Comparison of ENCODE assay signal across 12 mouse cellular contexts in genomic region chr19:55615743-55616142, GRCm38 (mm10).
A peak's percentile ranks its signal among the peaks of the same experiment; 100 is the strongest.
DNase-seq lines count a peak whose midpoint lies in the region; ATAC-seq and TF ChIP-seq lines count a peak whose summit lies in the region.
"Had no signal": no experiment of that assay in that cellular context is flagged by ENCODE, and none has a peak within 500 bp of the region (broad histone marks: within the 10 kb centered on the region; RNA-seq: fewer than 3 reads in every experiment).

No protein-coding gene starts in this region.

- no peaks in the 10 kb centered on the region for H3K27me3 ChIP-seq in heart, embryonic 16.5 days (ENCODE audit: control insufficient read depth, insufficient read depth, low read length)
- H3K27me3 ChIP-seq in kidney, embryonic 15.5 days = no peaks in the 10 kb centered on the region
- no peaks in the 10 kb centered on the region for H3K27me3 ChIP-seq in hindbrain, postnatal 0 days (ENCODE audit: insufficient read depth, low read length)
- peaks cover 13% of the 10 kb centered on the region for H3K27me3 ChIP-seq in midbrain, embryonic 10.5 days (ENCODE audit: low read depth, poor library complexity, severe bottlenecking)
- H3K27me3 ChIP-seq: intestine, embryonic 15.5 days; limb, embryonic 15.5 days had no signal

- no peaks in the 10 kb centered on the region for H3K9me3 ChIP-seq in heart, embryonic 16.5 days (replicated peaks; ENCODE audit: control insufficient read depth, low read length)
- H3K9me3 ChIP-seq in kidney, embryonic 15.5 days (replicated peaks) = no peaks in the 10 kb centered on the region
- H3K9me3 ChIP-seq in hindbrain, postnatal 0 days (ENCODE audit: low read length) = no peaks in the 10 kb centered on the region
- no peaks in the 10 kb centered on the region for H3K9me3 ChIP-seq in midbrain, embryonic 10.5 days (replicated peaks)
- H3K9me3 ChIP-seq: G1E; intestine, embryonic 15.5 days; limb, embryonic 15.5 days had no signal

- H3K36me3 ChIP-seq in heart, embryonic 16.5 days (ENCODE audit: control insufficient read depth, insufficient read depth) = no peaks in the 10 kb centered on the region
- no peaks in the 10 kb centered on the region for H3K36me3 ChIP-seq in kidney, embryonic 15.5 days
- H3K36me3 ChIP-seq in hindbrain, postnatal 0 days (ENCODE audit: insufficient read depth, low read length) = no peaks in the 10 kb centered on the region
- no peaks in the 10 kb centered on the region for H3K36me3 ChIP-seq in midbrain, embryonic 10.5 days
- H3K36me3 ChIP-seq: intestine, embryonic 15.5 days; limb, embryonic 15.5 days had no signal

- no peak overlapping the region for H3K27ac ChIP-seq in heart, embryonic 16.5 days (ENCODE audit: low read length)
- no peak overlapping the region for H3K27ac ChIP-seq in kidney, embryonic 15.5 days
- H3K27ac ChIP-seq in hindbrain, postnatal 0 days = no peak overlapping the region
- no peak overlapping the region for H3K27ac ChIP-seq in midbrain, embryonic 10.5 days (replicated peaks)
- H3K27ac ChIP-seq: intestine, embryonic 15.5 days; limb, embryonic 15.5 days had no signal

- H3K4me2 ChIP-seq in heart, embryonic 16.5 days (ENCODE audit: low read depth, low read length) = no peak overlapping the region
- no peak overlapping the region for H3K4me2 ChIP-seq in kidney, embryonic 15.5 days
- H3K4me2 ChIP-seq in hindbrain, postnatal 0 days (ENCODE audit: low read depth, low read length) = no peak overlapping the region
- H3K4me2 ChIP-seq: intestine, embryonic 15.5 days; limb, embryonic 15.5 days had no signal

- DNase-seq in heart, adult 9 months (ENCODE audit: low spot score in 2 of 2) = no peak
- peak; percentile 33 for DNase-seq in testis, postnatal 14 days (ENCODE audit: low spot score)
- DNase-seq in testis, postnatal 10 days (ENCODE audit: low spot score) = no peak
- no peak for DNase-seq in hindbrain, postnatal 0 days (ENCODE audit: low spot score)
- DNase-seq in midbrain, embryonic 10.5 days (ENCODE audit: low spot score) = no peak
- DNase-seq: right cerebral cortex, adult 18-20 months had no signal

- peak; percentile 46 for ATAC-seq in heart, embryonic 16.5 days (replicated peaks; ENCODE audit: extremely low read depth, insufficient read depth, low FRiP score)
- peak; percentile 76 for ATAC-seq in kidney, embryonic 15.5 days (replicated peaks; ENCODE audit: low FRiP score)
- ATAC-seq in hindbrain, postnatal 0 days = no peak
- ATAC-seq: intestine, embryonic 15.5 days; lung, postnatal 0 days had no signal

- H3K4me1 ChIP-seq in heart, embryonic 16.5 days (ENCODE audit: control insufficient read depth, insufficient read depth, low read length) = peaks cover 9% of the 10 kb centered on the region; the same call in 1 of the 2 replicates
- peaks cover 40% of the 10 kb centered on the region for H3K4me1 ChIP-seq in kidney, embryonic 15.5 days
- no peaks in the 10 kb centered on the region; the same call in 1 of the 2 replicates for H3K4me1 ChIP-seq in hindbrain, postnatal 0 days (ENCODE audit: insufficient read depth, low read length)
- H3K4me1 ChIP-seq in midbrain, embryonic 10.5 days = peaks cover 20% of the 10 kb centered on the region

- H3K9ac ChIP-seq in heart, embryonic 16.5 days (ENCODE audit: low read length) = no peak overlapping the region
- no peak overlapping the region for H3K9ac ChIP-seq in kidney, embryonic 15.5 days
- H3K9ac ChIP-seq in hindbrain, postnatal 0 days (replicated peaks; ENCODE audit: low read length) = no peak overlapping the region
- H3K9ac ChIP-seq: intestine, embryonic 15.5 days; limb, embryonic 15.5 days had no signal

- WGBS in heart, embryonic 16.5 days = 45% methylated on average over 5 of the region's 5 CpGs
- WGBS in kidney, embryonic 15.5 days = 63% methylated on average over 5 of the region's 5 CpGs
- WGBS in hindbrain, postnatal 0 days = 77% methylated on average over 5 of the region's 5 CpGs
- 92% methylated on average over 5 of the region's 5 CpGs for WGBS in midbrain, embryonic 10.5 days

- H3K4me3 ChIP-seq in heart, embryonic 16.5 days (ENCODE audit: low read length) = no peak overlapping the region
- H3K4me3 ChIP-seq in kidney, embryonic 15.5 days (replicated peaks) = no peak overlapping the region
- no peak overlapping the region for H3K4me3 ChIP-seq in hindbrain, postnatal 0 days (ENCODE audit: low read length)
- no peak overlapping the region for H3K4me3 ChIP-seq in midbrain, embryonic 10.5 days
- H3K4me3 ChIP-seq: intestine, embryonic 15.5 days; limb, embryonic 15.5 days had no signal

- no peak for TF ChIP-seq CTCF in hindbrain, postnatal 0 days (IDR thresholded peaks at IDR 0.05; ENCODE audit: low read depth)
